Mouse (Mus musculus) brain, embryonic 14.5 days (tissue): ENCODE results near the gene Pknox2.

Experiments
- CTCF ChIP-seq: fragments of 200-500 bp; IDR thresholded peaks from 2 replicates; pipeline ENCODE4 v1.5.1; 2012; ENCODE audit warnings: inconsistent platforms, mild to moderate bottlenecking, moderate library complexity, borderline replicate concordance; ENCODE audit not compliant: insufficient read depth, insufficient read length; ENCODE audit errors: extremely low read depth
- POLR2A ChIP-seq: fragments of 200-500 bp; IDR thresholded peaks from 2 replicates; pipeline ENCODE4 v1.6.1; 2012; ENCODE audit warnings: mild to moderate bottlenecking, inconsistent platforms, borderline replicate concordance; ENCODE audit not compliant: poor library complexity, insufficient read depth, insufficient read length, severe bottlenecking; ENCODE audit errors: extremely low read depth

DNA sequence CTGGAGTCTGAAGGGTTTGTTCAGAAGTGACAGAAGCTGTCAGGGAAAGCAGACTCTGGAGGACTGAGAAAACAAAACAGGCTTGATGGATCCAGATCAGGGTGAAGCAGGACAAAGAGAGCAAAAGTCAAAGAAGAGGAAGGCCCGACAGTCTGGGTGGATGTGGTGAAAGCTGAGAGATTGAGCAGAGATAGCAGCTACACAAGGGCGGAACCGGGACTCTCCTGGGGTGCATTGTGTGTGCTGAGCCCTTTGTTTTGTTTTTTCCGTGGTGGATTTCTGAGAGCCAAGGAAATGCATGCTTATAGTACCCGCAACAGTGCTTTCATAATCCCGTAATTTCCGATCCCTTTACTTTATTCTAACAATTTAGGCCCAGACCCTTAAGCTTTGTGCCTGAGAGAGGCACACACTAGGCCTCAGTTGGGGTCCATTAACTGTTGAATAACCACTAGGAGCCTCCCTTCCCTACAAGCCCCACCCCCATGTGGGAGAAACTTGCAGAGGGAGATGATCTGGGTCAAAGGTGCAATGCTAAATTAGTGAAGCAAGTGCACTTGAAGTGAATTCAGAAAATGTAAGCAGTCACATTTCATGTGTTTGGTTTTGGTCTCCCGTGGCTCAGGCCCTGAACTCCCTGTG, 289.6 kb downstream of the Pknox2 start:
- TF ChIP-seq POLR2A (no peak), CTCF (no peak)
